Mouse (Mus musculus): ENCODE measurements at regions not wholly inside any gene's neighbourhood (a gene's known extent, or its start where the extent isn't known, plus 50 kb on each side); places are given as distances from the start of the nearest gene placed in this dataset.
"Not testable (repeated sequence)": the region's sequence is repeated elsewhere in the genome, so short reads cannot be mapped to it uniquely, and the experiment has no call there.

GRCm38 (mm10) chr9:115414190-115414589, 104.0 kb upstream of the Stt3b start:
- no peak for DNase-seq
- intact Hi-C loops (cut with DNase I) = no loop called here

DNA sequence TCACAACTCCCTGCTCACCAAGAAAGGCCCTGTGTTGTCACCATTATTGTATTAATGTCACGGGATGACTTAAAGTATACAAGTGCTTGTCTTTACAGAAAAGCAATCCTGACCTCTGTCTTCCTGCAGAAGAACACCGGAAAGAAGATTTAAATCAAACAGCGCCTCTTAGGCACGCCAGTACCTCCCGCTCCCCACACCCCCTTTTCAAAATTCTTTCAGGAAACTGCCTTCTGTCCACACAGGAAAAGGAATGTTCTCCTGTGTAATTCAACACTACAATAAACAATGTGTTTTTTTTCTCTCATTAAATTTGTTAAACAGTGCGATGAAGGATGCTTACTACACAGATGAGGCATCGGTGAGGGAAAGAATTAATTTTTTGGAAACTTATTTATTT, 112.6 kb upstream of the Stt3b start:
- no peak for DNase-seq
- intact Hi-C loops (cut with DNase I) = no loop called here

GRCm38 (mm10) chr9:115426682-115427081, 116.5 kb upstream of the Stt3b start:
- intact Hi-C loops (cut with DNase I) = no loop called here
- no peak for DNase-seq

DNA sequence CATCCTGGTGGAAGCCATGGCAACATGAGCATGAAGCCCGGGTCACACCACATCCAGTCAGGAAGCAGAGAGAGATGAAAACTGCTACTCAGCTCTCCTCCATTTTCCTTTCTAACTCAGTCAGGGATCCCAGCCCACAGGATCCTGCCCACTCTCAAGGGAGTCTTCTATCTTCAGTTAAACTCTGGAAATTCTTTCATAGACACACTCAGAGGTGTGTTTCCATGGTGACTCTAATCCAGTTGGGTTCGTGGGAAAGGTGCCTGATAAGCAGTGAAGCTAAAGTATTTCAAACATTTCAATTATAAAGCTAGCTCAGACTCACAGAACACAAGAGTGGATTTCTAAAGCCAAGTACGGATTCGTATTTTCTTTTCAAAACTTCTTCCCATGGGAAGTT, 120.0 kb upstream of the Stt3b start:
- no peak for DNase-seq
- intact Hi-C loops (cut with DNase I) = no loop called here

- no peak for DNase-seq
- intact Hi-C loops (cut with DNase I) = no loop called here
These were observed 124.5 kb upstream of the Stt3b start for GRCm38 (mm10) chr9:115434696-115435095.

- intact Hi-C loops (cut with DNase I) = no loop called here
These were observed 126.1 kb upstream of the Stt3b start for GRCm38 (mm10) chr9:115436301-115436700.

GRCm38 (mm10) chr9:115438234-115438633, 128.0 kb upstream of the Stt3b start:
- intact Hi-C loops (cut with DNase I); DNase-seq: not testable (repeated sequence)

More at GRCm38 (mm10) chr9:115436301-115436700, 126.1 kb upstream of the Stt3b start:
- DNase-seq = no peak

GRCm38 (mm10) chr9:115446681-115447080, 136.5 kb upstream of the Stt3b start:
- intact Hi-C loops (cut with DNase I) = no loop called here
- DNase-seq = no peak

DNA sequence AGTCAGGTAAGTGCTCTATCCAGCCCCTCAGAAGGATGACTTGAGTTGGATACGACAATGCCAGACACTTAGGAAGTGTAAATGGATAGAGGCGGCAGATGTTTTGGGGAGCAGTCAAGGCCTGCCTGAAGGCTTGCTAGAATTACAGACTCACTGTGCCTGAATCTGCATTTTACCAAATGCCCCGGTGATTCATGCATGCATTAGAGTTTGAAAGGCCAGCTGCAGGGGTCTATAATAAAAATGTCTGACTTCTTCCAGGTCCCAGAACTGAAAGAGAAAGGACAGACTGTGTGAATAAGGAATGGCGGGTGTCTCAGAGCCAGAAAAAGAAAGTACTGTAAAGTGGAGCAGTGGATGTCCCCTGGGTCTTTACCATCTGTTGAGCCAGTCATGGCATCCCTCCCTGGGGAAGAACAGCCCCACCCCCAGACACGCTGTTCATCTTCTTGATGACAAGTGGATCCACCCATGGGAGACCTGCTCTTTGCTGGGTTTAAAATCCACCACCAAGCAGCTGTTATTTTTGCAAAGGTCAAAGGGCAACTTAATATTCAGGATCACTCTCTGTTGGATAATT, 140.6 kb upstream of the Stt3b start:
- intact Hi-C loops (cut with DNase I) = no loop called here
- no peak for DNase-seq

DNA sequence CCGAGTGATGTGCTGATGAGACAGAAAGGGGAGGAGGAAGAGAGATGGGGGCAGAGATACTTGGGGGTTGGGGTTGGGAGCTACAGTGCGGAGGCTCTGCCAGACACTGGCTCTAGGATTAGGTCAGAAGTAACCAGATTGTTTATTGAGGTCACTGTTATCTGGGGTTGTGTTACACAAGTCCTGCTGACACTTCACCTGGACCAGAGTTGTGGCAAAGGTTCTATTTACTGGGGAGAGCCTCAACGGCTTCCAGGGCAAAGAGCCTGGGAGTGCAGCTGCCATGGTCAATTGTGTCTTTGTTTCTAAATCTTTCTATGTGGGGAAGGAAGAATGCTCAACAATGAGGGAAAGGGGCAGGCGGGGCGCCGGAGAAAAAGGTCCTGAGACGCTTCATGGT, 144.6 kb upstream of the Stt3b start:
- intact Hi-C loops (cut with DNase I) = no loop called here
- no peak for DNase-seq

DNA sequence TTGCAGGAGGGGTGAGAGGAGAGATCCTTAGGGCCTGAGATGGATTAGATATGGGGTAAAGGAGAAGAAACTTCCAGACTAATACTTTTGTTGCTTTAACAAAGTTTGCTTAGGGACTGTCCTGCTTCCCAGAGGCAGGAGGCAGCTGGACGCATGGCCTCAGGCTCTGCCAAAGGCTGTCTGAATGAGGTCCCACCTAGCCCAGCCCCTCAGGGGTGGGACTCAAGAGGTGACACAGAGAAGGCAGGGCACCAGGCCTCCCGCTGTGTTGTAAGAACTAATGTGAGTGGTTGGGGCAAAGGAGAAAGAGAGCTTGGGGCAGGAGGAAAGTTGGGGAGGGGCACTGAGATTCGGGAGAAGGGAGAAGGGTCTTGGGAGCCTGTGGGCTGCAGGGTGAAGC, 145.9 kb upstream of the Stt3b start:
- intact Hi-C loops (cut with DNase I) = no loop called here
- DNase-seq = no peak

DNA sequence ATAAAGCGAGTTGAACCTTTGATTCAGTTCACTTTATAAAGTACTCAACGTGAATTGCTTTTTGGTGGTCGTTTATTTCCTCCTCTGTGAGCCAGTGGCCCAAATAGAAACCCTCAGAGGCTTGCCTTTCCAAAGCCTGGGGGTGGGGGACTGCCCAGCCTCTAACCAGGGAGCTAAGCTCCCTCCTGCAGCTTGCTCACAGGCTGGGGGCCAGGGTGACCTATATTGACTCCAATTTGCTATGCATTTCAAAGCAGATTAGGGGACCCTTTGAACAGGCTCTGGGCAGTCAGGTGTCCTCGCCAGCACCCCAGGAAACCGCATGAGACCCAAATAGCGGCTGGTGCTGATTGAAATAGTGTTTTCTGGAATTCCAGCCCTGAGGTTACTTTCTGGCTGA, 146.4 kb upstream of the Stt3b start:
- intact Hi-C loops (cut with DNase I) = no loop called here

DNA sequence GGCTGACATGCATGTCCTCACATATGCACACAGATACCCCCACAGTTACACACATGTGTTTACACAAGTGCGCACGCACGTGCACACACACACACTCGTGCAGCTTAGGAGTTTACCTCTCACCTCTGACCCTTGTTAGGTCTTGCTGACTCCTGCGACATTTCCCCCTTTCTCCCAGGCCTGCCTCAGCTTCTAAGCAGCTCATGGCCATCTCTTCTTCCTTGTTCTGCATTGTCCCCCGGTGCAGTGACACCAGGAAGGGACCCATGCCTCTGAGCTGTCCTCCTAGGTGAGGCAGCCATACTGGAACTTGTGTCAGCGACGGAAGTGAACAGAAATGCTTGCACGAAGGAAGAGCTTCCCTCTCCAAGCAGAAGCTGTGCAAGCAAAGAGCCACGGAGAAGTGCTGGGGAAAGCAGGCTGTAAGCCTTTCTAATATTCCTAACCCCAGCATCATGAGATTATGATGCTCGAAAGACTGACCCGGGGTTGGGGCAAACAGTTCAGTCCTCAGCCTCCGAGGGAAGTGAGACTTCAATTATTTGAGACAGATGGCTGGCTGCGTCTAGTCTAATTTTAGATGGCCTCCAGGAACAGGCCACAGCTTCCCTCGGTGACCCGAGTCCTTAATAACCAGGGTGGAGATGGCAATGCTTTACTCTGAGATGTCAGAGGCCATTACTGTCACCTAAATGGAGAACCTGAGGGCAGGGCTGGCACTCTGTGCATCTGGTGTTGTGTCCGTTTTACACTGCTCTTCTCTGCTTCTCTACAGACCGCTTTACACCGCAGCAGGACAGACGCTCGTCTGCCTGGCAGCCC, 147.9 kb upstream of the Stt3b start:
- intact Hi-C loops (cut with DNase I) = no loop called here
- DNase-seq = no peak

More for the DNA sequence above, 146.4 kb upstream of the Stt3b start:
- DNase-seq = no peak

DNA sequence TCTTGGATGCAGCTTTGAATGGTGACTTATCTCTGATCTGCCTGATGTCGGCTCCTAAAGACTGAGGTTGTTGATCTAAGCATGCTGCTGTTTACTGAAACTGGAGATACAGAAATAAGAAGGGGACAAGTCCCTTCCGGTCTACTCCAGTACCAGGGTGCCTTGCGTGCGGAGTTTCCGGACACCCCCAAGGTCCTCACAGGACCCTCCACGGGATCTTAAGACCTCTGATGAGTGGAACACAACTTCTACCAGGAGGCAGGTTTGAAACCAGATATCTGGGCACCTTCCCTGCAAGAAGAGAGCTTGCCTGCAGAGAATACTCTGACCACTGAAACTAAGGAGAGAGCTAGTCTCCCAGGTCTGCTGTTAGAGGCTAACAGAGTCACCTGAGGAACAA, 148.9 kb upstream of the Stt3b start:
- intact Hi-C loops (cut with DNase I); DNase-seq: not testable (repeated sequence)

DNA sequence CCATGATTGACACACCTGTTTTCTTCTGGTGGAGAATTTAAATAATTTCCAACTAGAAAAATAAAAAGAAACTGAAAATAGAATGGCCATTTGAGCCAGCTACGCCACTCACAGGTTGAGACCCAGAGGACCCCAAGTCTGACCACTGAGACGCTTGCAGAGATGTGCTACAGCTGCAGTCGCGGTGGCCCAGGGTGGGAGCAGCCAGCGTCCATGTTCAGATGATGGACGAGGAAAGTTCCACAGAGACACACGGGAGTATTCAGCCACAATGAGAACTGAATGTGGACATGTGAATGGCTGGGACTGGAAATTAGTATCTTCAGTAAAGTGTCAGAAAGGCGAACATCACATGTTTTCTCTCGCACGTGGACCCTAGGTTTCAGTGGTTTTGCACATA, 155.1 kb upstream of the Stt3b start:
- intact Hi-C loops (cut with DNase I) = no loop called here
- DNase-seq = no peak

- intact Hi-C loops (cut with DNase I) = no loop called here
These were observed 158.4 kb upstream of the Stt3b start for GRCm38 (mm10) chr9:115468641-115469040.

GRCm38 (mm10) chr9:115471582-115471981, 161.4 kb upstream of the Stt3b start:
- no peak for DNase-seq
- intact Hi-C loops (cut with DNase I) = no loop called here

More at GRCm38 (mm10) chr9:115468641-115469040, 158.4 kb upstream of the Stt3b start:
- DNase-seq = no peak

GRCm38 (mm10) chr9:115473037-115473436, 162.8 kb upstream of the Stt3b start:
- no peak for DNase-seq
- intact Hi-C loops (cut with DNase I) = no loop called here

DNA sequence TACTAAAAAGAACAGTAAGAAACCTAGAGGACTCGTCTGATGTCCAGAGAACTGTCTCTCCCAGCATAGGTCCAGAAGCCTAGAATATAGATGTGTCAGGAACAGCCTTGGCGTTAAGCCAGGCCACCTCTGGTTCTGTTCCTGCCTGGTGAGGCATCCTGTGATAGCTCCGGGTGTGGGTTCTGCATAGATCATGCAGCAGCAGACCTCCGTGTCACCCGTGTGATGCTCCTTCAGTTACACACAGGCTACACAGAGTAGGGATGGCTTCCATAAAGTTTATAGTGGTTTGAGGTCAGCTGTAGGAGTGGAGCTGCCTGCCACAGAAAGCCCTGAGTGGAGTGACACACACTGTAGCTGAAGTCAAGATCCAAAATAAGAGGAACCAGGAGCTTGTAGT, 163.6 kb upstream of the Stt3b start:
- intact Hi-C loops (cut with DNase I) = no loop called here
- DNase-seq = no peak

DNA sequence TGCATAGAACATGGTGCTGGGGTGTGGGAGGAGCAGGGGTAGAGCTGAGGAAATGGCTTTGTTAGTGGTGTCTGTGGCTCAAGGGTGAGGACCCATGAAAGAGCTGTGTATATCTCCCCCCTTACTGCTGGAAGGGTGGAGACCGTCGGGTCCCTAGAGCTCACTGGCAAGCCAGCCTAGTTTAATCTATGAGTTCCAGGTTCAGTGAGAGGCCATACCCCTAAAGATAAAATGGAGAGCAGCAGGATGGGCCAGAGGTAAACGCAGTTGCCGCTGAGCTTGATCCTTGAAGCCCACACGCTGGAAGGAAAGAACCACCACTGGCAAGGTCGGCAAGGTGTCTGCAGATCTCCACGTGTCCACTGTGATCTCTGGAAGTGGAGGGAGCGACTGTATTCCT, 164.1 kb upstream of the Stt3b start:
- no peak for DNase-seq
- intact Hi-C loops (cut with DNase I) = no loop called here

- DNase-seq = no peak
- intact Hi-C loops (cut with DNase I) = no loop called here
These were observed 166.0 kb upstream of the Stt3b start for GRCm38 (mm10) chr9:115476205-115476604.

- no peak for DNase-seq
- intact Hi-C loops (cut with DNase I) = no loop called here
These were observed 167.5 kb upstream of the Stt3b start for GRCm38 (mm10) chr9:115477556-115478220.

Measured in gastrocnemius, postnatal 36 days (tissue).